Mouse (Mus musculus) hindbrain, embryonic 16.5 days (tissue): ENCODE measurements at regions not wholly inside any gene's neighbourhood (a gene's known extent, or its start where the extent isn't known, plus 50 kb on each side); places are given as distances from the start of the nearest gene placed in this dataset.

Experiments used
- ATAC-seq: fragments of 200-750 bp; cut with Nextera tagmentation; 2 replicates; pipeline ENCODE4 v1.8.0; 2017; ENCODE audit warnings: moderate TSS enrichment, moderate library complexity
- H3K27ac ChIP-seq: fragments of 300-500 bp; sonication (generic); 2 replicates; pipeline ENCODE4 v1.5.1; 2014; ENCODE audit warnings: low read depth, mild to moderate bottlenecking, control low read depth, low read length, moderate library complexity
- H3K27me3 ChIP-seq: fragments of 300-500 bp; sonication (generic); replicated peaks from 2 replicates; pipeline ENCODE4 v1.6.1; 2014; ENCODE audit warnings: low read length; ENCODE audit not compliant: control insufficient read depth, insufficient read depth
- H3K36me3 ChIP-seq: fragments of 300-500 bp; sonication (generic); 2 replicates; pipeline ENCODE4 v1.6.1; 2014; ENCODE audit warnings: mild to moderate bottlenecking, low read length, moderate library complexity, mixed read lengths; ENCODE audit not compliant: control insufficient read depth, insufficient read depth
- H3K4me1 ChIP-seq: fragments of 300-500 bp; sonication (generic); 2 replicates; pipeline ENCODE4 v1.6.1; 2014; ENCODE audit warnings: low read depth, low read length; ENCODE audit not compliant: control insufficient read depth, insufficient read depth
- H3K4me2 ChIP-seq: fragments of 300-500 bp; sonication (generic); 2 replicates; pipeline ENCODE4 v1.6.1; 2014; ENCODE audit warnings: mild to moderate bottlenecking, low read length, control low read depth, moderate library complexity
- H3K4me3 ChIP-seq: fragments of 300-500 bp; sonication (generic); 2 replicates; pipeline ENCODE4 v1.5.1; 2014; ENCODE audit warnings: mild to moderate bottlenecking, low read length, control low read depth, moderate library complexity
- H3K9ac ChIP-seq: fragments of 300-500 bp; sonication (generic); 2 replicates; pipeline ENCODE4 v1.6.1; 2014; ENCODE audit warnings: low read depth, mild to moderate bottlenecking, control low read depth, low read length, moderate library complexity
- H3K9me3 ChIP-seq: fragments of 300-500 bp; sonication (generic); 2 replicates; pipeline ENCODE4 v1.6.1; 2014; ENCODE audit warnings: mild to moderate bottlenecking, low read length, moderate library complexity; ENCODE audit not compliant: control insufficient read depth
- whole genome bisulfite sequencing: fragments of 180-500 bp; shearing (Covaris S2); extraction: QIAGEN DNeasy Blood & Tissue Kit; methylation state at CpG from one replicate; pipeline ENCODE4 v1.1.7; 2014; 5-methylcytosine and 5-hydroxymethylcytosine counted together

DNA sequence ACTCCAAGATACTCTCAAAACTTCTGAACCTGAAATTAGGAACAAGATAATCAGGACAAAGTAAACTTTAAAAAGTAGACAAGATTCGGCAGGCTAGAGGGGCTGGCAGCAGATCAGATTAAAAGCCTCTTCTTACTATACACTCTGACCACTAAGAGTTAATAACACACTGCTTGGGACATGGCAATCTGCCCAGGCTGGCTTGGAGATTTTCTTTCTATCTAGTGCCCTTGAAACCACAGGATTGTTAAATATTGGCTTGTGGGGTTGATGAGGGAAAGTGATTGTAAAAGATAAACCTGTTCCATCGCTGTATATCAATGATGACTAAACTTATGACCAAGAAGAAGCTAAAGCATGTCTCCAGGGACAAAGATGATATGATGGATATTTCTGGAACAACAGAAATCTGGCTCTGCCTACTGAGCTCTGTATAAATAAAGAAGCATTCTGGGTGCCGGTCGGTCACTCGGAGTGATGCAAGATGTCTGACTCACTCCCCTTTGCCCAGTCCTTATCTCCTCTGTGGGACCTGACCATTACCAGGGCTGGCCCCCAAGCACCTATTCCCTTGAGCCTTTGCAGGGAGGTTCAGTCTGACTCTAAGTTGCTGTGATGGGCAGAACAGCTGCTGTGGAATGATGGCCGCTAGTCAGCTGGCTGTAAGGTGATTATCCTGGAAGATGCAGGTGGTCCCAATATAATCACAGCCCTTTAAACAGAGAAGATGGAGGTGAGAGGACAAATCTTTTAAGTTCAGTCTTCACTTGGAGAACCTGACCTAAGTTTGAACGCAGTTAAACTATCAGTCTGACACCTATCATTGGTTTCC lies 126.5 kb upstream of the Rapgef5 start:
- 68% methylated on average over 7 of the region's 7 CpGs for WGBS
- Histone ChIP-seq H3K27ac (no peak overlapping the region), H3K4me2 (no peak overlapping the region), H3K4me1 (no peaks in the 10 kb centered on the region), H3K9ac (no peak overlapping the region), H3K9me3 (no peaks in the 10 kb centered on the region), H3K36me3 (no peaks in the 10 kb centered on the region), H3K27me3 (0 out of 2 replicates have a peak, but pooled peaks cover 4% of the 10 kb centered on the region), H3K4me3 (no peak overlapping the region)
- ATAC-seq: peak; percentile 40; the same call in 1 of the 2 replicates

DNA sequence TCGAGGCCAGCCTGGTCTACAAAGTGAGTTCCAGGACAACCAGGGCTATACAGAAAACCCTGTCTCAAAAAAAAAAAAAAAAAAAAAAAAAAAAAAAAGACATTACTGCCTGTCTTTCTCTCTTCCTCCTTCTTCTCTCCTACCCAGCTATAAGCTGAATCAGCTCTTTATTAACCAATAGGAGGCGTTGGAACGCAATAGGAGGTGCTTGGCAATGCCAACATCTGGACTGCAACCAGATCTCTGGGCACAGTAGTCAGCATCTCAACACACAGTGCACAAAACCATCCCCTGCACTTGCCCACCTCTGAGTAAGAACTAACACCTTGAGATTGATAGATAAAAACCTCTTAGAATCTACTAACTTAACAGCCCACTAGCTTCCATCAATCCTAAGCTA lies 118.8 kb upstream of the Rapgef5 start:
- no peak overlapping the region for H3K4me2 ChIP-seq
- no peaks in the 10 kb centered on the region for H3K36me3 ChIP-seq
- H3K27me3 ChIP-seq: 0 out of 2 replicates have a peak, but pooled peaks cover 2% of the 10 kb centered on the region
- no peak overlapping the region for H3K4me3 ChIP-seq
- 92% methylated on average over 3 of the region's 3 CpGs for WGBS
- no peak overlapping the region for H3K9ac ChIP-seq
- ATAC-seq: no peak
- H3K9me3 ChIP-seq: no peaks in the 10 kb centered on the region
- H3K27ac ChIP-seq: no peak overlapping the region
- no peaks in the 10 kb centered on the region for H3K4me1 ChIP-seq

DNA sequence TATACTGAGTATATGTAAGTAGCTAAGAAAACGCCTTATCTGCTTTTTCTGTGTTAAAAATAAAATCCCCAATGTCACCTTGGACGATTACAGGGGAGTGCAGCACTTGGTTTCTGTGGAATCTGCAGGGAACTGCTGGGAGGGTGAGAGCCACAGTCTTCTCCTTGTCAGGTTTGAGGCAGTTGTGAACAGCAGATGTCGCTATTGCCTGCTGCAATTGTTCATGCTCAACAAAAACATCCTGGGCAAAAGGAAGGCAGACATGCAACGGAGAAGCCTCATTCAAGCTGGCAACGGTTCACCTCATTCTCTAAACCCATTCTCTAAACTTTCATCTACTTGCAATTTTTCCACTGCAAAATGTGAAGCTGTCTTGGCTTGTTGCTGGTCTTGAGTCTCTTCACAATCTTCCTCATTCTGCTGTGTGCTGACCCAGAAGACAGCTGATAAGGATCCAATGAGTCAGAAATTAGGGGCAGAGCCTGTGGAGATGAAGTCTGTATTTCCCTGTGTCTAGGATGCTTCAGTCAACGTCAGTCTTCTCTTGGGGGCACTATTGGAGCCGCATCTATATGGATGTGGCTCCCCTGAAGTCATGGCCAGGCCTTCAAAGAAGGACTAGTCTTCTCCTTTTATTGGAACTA lies 112.6 kb upstream of the Rapgef5 start:
- ATAC-seq: peak; percentile 82
- Histone ChIP-seq H3K9me3 (no peaks in the 10 kb centered on the region), H3K9ac (no peak overlapping the region), H3K36me3 (no peaks in the 10 kb centered on the region), H3K27me3 (0 out of 2 replicates have a peak, but pooled peaks cover 2% of the 10 kb centered on the region), H3K27ac (no peak overlapping the region), H3K4me1 (no peaks in the 10 kb centered on the region), H3K4me3 (no peak overlapping the region), H3K4me2 (no peak overlapping the region)
- WGBS: 10% methylated on average over 7 of the region's 7 CpGs

DNA sequence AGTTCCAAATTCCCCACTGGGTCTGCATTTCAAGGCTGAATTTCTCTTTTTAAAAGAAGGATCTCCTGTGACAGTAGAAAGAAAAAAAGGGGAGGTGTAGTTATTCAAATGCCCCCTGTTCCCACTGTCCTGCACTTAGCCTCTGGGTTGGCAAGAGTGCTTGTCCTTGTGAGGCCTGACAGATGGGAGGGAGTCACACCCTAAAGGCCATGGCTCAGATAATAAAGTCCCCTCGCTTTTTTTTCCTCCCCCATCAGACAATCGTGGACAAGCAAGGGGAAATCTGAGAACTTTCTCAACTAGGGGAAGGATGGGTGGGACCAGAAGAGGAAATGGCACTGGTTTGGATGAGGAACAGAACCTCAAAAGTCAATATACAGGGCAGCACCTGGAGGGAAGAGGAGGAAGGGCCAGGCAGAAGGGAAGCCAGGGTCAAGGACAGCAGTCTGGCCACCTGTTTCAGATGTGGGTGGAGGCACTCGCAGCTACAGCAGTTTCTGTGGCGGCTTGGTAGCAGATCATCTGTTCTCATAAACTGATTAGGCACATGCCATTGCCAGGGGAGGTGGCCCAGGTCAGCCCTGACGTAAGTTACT lies 112.0 kb upstream of the Rapgef5 start:
- Histone ChIP-seq H3K27ac (no peak overlapping the region), H3K4me2 (no peak overlapping the region), H3K9me3 (no peaks in the 10 kb centered on the region), H3K9ac (no peak overlapping the region), H3K4me3 (no peak overlapping the region), H3K27me3 (0 out of 2 replicates have a peak, but pooled peaks cover 2% of the 10 kb centered on the region), H3K4me1 (no peaks in the 10 kb centered on the region), H3K36me3 (no peaks in the 10 kb centered on the region)
- 55% methylated on average over 5 of the region's 5 CpGs for WGBS
- ATAC-seq: no peak

DNA sequence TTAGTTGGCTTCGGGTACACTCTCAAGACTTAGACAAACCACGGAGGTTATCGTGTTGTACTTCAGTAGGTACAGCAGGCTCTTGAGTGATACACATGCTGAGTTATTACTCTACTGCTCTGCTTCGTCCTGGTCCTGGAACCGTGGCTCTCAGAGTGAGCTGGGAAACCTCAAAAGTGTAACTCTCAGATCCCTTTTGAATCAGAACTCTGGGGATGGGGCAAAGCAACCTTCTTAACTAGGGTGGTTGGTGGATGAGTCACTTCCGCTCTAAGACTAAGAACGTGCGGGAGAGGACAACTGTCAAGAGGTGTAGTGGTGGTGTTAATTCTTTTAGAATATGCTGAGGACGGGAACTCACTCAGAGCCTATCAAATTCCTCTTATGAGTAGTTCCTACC lies 109.4 kb upstream of the Rapgef5 start:
- no peaks in the 10 kb centered on the region; the same call in 1 of the 2 replicates for H3K4me1 ChIP-seq
- no peak overlapping the region for H3K27ac ChIP-seq
- H3K27me3 ChIP-seq: no peaks in the 10 kb centered on the region
- no peak overlapping the region for H3K9ac ChIP-seq
- ATAC-seq: no peak
- H3K36me3 ChIP-seq: no peaks in the 10 kb centered on the region
- H3K4me2 ChIP-seq: no peak overlapping the region
- 90% methylated on average over 9 of the region's 9 CpGs for WGBS
- no peaks in the 10 kb centered on the region for H3K9me3 ChIP-seq
- no peak overlapping the region for H3K4me3 ChIP-seq

DNA sequence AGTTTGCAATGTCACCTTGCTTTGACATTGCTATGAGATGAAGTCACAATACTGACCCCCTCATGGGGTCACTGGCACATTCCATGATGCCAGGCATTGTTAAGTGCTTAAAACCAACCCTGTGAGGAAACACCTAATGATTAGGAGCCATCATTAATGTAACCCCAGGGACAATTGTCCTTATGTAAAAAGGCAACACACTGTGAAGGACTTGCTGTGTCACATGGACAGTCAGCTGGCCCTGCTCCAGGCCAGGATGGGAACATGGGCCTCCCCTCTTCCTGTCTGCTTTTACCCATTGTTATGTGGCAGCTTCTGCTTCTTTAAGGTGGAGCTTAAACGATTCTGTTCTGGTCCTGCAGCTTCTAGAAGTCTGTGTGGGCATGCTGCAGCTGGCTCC lies 105.7 kb upstream of the Rapgef5 start:
- Histone ChIP-seq H3K9me3 (no peaks in the 10 kb centered on the region), H3K4me1 (peaks cover 2% of the 10 kb centered on the region), H3K27me3 (no peaks in the 10 kb centered on the region), H3K4me3 (no peak overlapping the region), H3K36me3 (no peaks in the 10 kb centered on the region), H3K27ac (no peak overlapping the region), H3K9ac (no peak overlapping the region), H3K4me2 (no peak overlapping the region)
- ATAC-seq: no peak
- WGBS: 35% methylated on average over 1 of the region's 1 CpGs

DNA sequence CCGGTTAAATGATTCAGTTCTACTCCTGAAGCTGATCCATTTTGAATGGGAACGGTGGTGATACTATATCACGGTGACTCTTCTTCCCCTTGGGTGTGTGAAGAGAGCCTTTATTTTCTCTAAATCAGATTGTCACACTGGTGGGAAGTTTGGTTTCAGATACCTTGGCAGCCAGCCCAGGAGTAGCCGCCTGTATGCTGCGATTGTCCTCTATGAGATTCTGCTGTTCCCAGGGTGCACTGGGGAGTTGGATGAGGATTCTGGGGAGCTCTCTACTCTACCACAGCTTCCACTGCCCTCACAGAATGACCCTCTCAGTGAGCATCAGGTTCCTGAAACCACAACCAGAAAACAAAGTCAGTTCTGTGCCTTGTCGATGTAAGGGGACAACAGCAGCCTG lies 104.0 kb upstream of the Rapgef5 start:
- Histone ChIP-seq H3K4me3 (no peak overlapping the region), H3K27ac (no peak overlapping the region), H3K4me2 (no peak overlapping the region), H3K9me3 (no peaks in the 10 kb centered on the region), H3K9ac (no peak overlapping the region), H3K27me3 (no peaks in the 10 kb centered on the region), H3K36me3 (no peaks in the 10 kb centered on the region), H3K4me1 (peaks cover 2% of the 10 kb centered on the region)
- WGBS: 39% methylated on average over 6 of the region's 6 CpGs
- ATAC-seq: peak; percentile 34

DNA sequence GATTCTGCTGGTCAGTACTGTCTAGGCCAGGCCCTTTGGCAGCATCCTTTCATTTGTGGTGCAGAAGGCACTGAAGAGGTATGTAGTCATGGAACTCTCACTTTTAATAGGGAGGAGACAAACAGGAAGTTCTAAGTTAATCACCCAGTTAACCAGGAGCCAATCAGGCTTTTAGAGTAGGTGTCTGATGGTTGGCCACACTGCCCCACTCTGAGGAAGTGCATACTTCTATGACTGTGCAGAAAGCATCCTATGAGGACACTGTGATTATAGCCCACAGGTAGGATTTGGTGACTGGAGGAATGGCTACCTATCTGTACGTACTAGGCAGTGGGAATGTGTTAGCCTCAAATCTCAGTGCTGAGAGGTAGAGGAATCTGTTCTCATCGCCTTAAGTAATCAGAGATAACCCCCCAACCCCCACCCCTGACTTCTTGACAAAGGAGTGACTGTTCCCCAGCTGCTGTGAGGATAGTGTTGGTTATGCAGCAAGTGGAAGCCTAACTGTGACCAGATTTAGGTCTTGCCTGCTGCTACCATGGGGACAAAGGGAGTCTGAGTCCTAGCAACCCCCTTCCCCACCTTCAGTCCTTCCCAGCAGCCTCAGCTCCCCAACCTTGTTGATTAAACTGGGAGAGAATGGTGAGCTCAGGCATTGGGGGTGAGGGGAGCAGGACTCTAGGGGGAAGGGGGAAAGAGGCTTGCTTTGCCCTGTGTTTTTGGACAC lies 103.3 kb upstream of the Rapgef5 start:
- Histone ChIP-seq H3K4me2 (no peak overlapping the region), H3K27ac (no peak overlapping the region), H3K36me3 (no peaks in the 10 kb centered on the region), H3K4me3 (no peak overlapping the region), H3K9ac (no peak overlapping the region), H3K4me1 (peaks cover 2% of the 10 kb centered on the region), H3K27me3 (no peaks in the 10 kb centered on the region), H3K9me3 (no peaks in the 10 kb centered on the region)
- ATAC-seq: no peak
- WGBS: 58% methylated on average over 2 of the region's 2 CpGs

DNA sequence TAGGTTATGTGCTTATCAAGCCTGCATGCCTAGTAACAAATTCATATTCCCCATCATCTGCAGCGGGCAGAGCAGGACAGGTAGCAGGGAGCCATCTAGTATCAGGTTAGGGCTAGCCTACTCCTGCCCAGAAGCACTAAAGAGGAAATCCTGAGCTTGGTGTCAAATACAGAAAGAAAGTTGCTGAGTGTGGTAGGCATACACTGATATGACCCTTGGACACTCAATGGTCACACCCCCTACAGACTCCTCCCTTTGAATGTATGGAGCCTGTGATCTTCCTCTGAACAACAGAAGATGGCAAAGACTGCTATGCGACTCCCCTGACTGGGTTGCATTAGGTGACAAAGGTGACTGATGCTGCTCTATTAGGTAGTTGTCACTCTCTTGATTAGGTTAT lies 102.3 kb upstream of the Rapgef5 start:
- Histone ChIP-seq H3K27ac (no peak overlapping the region), H3K4me1 (peaks cover 2% of the 10 kb centered on the region), H3K4me3 (no peak overlapping the region), H3K4me2 (no peak overlapping the region), H3K36me3 (no peaks in the 10 kb centered on the region), H3K9me3 (no peaks in the 10 kb centered on the region), H3K9ac (no peak overlapping the region), H3K27me3 (no peaks in the 10 kb centered on the region)
- 87% methylated on average over 2 of the region's 2 CpGs for WGBS
- no peak for ATAC-seq
